Mouse (Mus musculus) heart, postnatal 4 days (tissue): Measurements from ENCODE around the gene Iars2. TPM values are rescaled to one million over a fixed set of nuclear protein-coding genes. Genes with fewer than 3 reads are reported as not detected.
A peak's percentile ranks its signal among the peaks of the same experiment; 100 is the strongest.

Source experiments
- DNase-seq: peaks from one replicate; pipeline ENCODE4 v3.0.0; 2021
- microRNA-seq, 2 experiments: library from miRNA; unstranded; fragments of <30 nt; microRNA quantifications; one replicate each; pipeline ENCODE4 v1.2.0; 2021 to 2022
- total RNA-seq, 2 experiments: library from RNA; stranded (reverse); gene quantifications; 2 replicates each; pipeline ENCODE4 v1.2.3; 2021

Iars2 gene
- total RNA-seq, 2 experiments from 2014 or later: 71.5 to 73.4 TPM

DNA sequence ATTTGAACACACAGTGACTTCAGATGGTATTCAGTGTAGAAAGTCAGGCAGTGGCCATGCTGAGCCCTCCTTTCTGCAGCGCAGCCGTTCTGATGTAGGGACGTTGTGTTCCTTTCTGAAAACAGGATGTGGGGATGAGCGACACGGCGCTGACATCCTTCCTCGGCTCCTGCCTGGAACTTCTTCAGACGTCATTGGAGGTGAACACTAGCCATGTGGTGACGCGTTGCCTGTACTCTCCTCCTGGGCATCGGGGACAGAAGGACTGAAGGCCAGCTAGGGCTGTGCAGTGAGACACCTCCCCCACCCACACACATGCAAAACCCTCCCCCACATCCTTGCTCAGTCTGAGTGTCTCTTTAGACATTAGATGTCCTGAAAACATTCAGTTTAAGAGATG lies 52.2 kb downstream of the Iars2 start:
- peak; percentile 19 for DNase-seq

DNA sequence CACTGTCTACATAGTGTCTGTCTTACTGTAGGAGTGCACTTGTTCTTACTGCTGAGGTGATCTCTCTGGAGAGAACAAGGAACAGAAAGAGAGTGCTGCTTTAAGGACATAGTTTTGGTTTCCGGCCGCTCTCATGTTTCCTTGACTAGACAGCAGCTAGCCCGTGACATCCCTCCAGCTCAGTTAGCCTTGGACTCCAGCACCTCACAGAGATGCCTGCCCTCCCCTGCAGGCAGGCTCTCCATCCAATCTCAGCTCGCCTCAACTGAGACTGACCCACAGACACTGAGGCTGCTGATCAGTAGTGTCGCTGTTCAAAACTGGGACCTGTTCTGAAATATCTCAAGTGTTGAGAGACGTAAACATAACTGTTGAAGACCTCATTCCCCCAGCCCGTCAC lies 53.2 kb downstream of the Iars2 start:
- no peak for DNase-seq

DNA sequence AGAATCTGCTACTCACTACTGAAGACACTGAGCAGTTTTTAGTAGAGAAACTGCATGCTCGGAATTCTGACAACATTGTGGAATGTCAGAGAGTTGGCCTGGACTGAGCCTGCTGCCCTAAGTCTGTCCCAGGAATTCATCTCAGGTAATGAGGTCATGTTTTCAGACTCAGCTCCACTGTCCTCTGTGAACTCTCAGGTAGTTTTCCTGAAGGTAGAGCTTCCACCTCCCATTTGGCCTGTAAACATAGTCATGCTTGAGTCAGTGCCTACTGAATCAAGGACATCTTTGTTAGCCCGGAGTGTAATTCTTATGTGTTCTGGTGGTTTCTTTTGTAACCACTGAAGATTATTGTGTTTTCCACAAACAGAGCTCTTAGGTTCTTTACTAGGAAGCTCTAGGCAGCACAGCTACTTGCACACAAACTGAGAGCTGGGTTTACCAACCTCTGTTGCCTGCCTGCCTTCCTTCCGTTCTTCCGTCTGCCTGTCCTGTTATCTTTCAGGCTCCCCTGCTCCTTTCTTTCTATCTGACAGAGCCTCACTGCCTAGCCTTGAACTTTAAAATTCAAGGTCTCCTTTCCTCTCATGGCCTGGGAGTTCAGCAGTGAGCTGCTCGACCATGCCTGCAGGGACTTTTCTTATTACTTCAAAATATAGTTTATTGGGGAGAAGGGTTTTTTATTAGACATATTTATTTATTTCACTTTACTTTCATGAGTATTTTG lies 54.2 kb downstream of the Iars2 start:
- no peak for DNase-seq

DNA sequence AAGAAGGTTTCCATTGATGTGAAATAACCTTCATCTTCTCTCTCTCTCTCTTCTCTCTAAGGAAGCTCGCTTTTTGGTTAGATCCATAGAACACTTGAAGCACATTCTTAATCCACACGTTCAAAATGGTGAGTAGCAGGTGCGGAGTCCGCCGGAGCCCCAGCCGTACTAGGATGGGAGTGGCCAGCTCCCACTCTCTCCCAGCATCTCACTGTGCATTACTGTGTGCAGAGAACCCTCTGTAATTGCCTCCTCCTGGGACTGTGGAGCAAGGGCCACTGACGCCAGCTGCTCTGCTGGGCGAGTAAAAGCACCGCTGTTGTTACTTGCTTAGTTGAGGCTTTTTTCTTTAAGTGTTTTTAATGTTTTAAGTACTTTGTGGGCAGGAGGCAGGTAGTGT lies 57.8 kb downstream of the Iars2 start:
- DNase-seq: no peak

DNA sequence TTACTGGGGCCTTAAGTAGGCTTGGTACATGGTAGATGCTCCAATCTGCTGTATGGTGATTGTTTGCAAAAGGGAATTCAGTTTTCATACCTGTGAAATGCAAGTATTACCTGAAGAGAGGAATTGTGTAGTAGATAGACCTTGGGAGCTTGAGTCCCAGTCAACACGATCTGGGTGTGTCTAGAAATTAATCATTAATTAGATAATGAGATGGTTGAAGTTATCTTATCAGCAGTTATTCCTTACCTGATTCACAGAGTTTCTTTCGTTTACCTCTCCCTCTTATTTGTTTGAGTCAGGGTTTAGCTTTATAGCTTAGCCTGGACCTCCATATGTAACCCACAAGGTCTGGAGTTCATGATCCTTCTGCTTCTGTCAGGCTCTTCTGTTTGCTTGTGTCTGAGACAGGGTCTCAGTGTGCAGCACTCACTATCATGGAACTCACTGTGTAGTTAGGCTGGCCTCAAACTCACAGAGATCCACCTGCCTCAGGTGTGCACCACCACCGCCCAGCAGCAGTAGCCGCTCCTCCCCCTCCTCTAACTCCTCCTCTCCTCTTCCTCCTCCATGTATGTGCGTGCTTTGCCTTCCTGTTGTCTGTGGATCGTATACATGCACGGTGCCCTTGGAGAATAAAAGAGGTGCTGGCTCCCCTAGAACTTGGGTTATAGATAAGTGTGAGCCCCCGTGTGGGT lies 58.6 kb downstream of the Iars2 start:
- DNase-seq: no peak

DNA sequence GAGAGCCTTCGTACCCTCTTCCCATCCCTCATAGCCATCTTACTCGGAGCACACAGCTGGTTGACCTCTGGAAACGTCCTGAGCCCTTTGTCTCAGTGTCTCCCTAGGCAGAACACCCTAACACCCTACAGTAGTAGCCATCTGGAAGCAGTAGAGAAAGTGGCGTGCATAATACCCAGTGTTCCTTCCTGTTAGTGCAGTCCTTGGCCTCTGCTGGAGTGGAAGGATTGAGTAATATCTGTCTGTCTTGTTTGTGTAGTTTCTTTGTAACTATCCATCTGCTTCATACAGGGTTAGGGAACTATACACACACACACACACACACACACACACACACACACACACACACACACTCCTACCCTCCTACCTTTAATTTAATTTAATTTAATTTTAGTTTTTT lies 60.5 kb downstream of the Iars2 start:
- no peak for DNase-seq

DNA sequence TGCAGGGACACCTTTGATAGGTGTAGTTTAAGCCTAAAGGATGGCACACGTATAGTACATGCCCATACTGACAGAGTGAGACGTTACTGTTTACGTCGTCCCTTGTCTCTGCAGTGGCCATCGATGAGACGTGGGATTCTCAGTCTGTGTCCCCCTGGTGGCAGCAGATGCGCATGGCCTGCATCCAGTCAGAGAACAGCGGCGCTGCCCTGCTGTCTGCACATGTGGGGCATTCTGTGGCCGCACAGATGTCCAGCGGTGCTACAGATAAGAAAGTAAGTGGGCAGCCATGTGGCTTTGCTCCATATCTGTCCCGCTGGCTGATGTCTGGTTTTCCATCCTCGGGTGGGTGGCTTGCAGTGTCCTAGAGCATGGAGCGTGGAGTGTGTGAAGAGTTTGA lies 66.6 kb downstream of the Iars2 start:
- peak; percentile 60 for DNase-seq

DNA sequence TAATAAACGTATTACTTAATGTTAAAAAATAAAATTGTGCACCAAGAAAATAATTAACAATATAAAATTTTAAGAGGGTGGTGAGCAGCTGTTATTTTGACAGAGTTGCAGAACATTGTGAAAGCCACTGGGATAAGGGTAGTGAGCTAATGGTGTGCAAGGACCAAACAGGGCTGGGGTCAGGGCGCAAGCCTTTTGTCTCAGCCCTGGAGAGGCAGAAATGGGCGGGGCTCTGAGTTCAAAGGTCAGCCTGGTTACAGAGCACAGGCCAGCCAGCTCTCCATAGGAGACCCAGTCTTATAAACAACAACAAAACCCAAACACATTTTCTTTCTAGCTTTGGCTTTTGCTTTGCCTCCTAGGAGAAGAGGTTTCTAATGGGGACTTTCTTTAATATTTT lies 72.4 kb downstream of the Iars2 start:
- DNase-seq: no peak

DNA sequence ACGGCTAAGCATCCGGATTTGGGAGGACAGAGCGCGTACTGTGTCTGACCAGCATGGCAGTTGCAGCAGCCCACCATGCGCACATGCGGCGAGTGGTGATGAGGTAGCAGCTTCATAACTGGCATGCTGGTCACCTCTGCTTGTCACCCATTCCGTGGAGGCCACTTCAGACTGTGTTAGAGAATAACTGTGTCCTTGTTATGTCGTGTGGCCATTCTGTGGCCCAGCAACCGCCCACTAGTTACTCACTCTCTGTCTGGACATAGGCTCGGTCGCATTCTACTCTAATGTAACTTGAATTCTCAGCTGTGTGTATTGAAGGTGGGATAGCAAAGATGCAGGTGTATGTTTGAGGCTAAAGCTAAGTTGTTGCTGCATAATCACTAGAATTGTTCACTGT lies 73.9 kb downstream of the Iars2 start:
- no peak for DNase-seq

DNA sequence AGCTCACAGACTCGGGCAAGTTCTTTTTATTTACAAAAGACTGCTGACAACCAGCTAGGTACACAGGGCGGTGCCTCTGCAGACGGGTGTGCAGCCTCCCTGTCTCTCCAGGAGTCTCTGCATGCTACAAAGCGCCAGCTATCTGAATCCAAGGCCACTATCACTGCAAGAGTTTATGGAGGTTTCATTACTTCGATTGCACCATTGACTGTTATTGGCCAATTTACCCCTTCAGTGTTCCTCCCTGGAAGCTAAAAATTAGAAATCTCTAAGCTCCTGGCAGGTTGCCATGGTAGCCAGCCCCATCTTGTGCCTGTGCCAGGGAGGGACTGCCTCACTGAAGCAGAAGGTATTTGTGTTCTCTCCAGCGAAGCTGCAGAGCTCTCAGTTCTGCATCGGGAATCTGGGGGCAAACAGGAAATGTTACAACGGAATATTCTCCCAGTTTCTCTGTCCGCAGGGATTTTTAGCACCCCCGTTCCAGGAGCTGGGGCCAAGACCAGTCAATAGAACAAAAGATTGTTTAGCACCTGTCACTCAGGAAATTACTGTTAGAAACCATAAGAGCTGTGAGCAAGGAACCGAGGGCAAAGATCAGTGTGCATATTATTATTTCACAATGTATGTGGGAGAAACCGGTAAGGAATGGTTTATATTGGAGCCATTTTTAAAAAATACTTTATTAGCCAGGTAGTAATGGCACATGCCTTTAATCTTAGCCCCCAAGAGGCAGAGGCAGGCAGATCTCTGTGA lies 75.9 kb downstream of the Iars2 start:
- peak; percentile 40 for DNase-seq

DNA sequence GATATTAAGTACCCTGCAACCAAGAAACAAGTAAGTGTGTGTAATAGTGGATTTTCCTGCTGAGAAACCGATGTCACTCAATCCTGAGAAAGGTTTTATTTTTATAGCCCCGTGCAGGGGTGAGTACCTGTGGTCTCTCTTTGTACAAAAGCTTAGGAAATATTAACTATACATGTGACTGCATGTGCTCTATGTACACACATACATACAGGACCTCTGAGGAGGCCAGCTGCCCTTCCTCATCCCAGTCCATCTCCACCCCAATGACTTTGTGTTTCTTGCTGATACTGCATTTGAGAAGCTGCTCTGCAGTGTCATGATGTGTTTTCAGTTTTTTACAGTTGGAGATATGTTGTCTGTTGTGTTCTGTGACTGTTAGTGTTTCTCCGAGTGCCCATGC lies 76.8 kb downstream of the Iars2 start:
- DNase-seq: no peak

DNA sequence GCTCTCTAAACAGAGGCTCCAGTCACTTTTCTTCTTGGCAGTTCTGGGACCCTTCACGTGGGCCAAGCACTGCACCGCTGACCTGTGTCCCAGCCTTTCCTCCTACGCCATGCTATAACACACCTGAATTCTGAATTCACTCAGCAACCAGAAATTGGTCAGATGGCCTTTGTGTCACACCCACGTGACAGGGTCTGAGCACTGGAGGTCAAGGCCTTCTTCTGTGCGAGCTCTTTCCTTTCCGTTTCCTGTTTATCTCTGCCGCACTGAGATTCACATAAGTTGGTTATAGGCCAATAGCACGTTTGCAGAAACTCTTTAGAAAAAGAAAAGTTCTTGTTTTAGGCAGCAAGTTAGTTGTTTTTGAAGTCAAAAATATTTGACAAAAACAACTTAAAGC lies 80.5 kb downstream of the Iars2 start:
- DNase-seq: no peak

DNA sequence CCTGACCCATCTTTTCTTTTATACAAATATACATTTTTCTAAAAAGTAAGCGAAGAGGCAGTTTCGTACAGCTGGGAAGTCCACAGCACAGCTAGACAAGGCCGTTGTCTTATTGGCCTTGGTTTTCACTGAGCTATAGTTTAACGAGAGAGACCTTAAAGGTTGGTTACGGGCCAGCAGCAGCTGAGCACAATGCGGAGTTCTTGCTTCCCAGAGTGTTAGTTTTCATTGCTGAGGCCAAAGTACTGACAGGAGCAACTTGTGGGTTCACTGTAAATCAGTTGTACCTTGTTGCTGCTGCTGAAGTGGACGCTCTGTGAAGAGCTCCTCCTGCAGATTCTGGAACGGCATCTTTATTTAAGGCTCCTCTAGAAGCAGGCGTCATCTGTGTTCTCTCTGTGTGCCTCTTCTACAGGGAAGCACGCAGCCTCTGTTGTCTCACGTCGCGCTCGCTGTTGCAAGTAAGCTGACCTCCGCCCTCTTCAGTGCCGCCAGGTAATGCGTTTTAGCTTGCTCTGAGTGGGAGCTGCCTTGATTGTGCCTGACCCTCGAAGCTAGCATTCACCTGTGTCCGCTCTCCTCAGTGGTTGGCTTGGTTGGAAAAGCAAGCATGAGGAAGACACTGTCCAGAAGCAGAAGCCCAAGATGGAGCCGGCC lies 81.6 kb downstream of the Iars2 start:
- DNase-seq: no peak

DNA sequence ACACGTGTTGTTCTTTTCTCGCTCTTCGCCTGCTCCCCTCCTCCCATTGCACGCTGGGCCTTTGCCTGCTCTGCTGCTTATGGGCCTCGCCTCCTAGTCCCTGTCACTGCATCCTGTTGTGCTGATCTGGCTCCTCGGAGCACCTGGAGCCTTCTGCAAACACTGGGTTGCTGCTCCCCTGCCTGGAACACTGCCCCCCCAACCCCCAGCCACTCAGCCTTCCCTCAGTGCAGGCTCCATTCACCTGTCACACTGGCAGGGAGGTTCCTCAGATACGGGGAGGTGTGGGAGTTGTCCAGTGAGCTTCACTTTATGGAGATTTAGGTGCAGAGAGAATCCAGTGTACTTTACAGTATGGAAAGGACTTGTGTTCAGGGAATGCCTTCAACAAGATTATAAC lies 83.7 kb downstream of the Iars2 start:
- no peak for DNase-seq

DNA sequence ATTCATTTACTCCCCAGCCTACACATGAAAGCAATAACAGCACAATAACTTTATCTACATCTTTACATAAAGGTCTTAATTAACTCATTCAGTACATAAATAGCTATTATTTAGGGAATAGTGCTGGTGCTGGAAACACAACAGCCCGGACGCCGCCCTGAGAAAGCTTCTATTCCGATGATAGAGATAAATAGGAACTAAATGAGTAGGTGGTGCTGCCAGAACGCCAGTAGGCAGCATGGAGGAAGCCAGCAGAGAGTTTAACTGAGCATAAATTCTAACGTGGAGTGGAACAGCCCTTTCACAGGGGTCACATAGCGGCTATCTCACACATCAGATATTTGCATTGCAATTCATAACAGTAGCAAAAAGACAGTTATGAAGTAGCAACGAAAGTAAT lies 86.2 kb downstream of the Iars2 start:
- no peak for DNase-seq

DNA sequence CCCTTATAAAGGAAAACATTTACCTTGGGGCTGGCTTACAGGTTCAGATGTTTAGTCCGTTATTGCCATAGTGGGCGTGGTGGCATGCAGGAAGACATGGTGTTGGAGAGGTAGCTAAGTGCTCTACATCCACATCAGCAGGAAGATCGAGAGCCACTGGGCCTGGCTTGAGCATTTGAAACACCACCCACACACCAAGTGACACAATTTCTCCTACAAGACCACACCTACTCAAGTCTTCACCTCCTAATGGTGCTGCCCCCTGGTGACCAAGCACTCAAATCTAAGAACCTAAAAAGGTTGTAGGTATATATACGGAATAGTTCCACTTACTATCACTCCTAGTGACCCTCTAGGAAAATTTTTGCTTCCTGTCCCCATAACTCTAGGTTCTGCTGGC lies 92.7 kb downstream of the Iars2 start:
- no peak for DNase-seq

DNA sequence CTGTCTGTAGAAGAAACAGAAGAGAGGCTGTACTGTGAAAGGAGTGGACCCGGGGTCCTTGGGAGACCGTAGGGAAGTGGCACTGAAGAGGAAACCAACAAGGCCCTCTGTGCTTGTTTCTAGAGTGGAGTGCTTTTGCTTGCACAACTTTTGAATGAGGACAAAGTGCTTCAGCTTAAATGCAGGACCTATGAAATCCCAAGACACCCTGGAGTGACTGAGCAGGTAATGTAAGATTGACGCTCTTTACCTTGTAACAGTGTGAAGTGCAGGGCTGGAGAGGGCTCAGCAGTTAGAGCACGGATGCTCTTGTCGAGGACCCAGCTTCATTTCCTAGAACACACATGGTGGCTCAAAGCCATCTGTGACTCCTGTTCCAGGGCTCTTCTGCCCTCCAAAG lies 93.4 kb downstream of the Iars2 start:
- DNase-seq: no peak

Small RNAs within 50 kb of the gene (microRNA-seq; reads per million reads assigned to microRNA genes)
- 38.4 to 60.5 reads per million in 2 experiments for gene Mir194-1
- 183 to 462 reads per million in 2 experiments for gene Mir215
- gene Mir664: 50.3 to 55.3 reads per million in 2 experiments

Other genes with a start within 250 kb of the Iars2 start
- 10 to 100 TPM; 25.4 to 29.1 TPM for gene Rab3gap2, start 125.3 kb downstream of the Iars2 start, total RNA-seq
- 10 to 100 TPM; 27.8 to 29.8 TPM for gene Bpnt1, start 2.8 kb upstream of the Iars2 start, total RNA-seq
- gene Eprs, start 33.6 kb upstream of the Iars2 start, total RNA-seq: 10 to 100 TPM; 82.0 to 88.0 TPM
- not detected for gene Slc30a10, start 125.5 kb upstream of the Iars2 start, total RNA-seq